Mouse (Mus musculus) adrenal gland, postnatal 36 days (tissue): ENCODE results near the gene Pcdh18. TPM values are rescaled to one million over a fixed set of nuclear protein-coding genes. Genes with fewer than 3 reads are reported as not detected.

Source experiments
- DNase-seq, 2 experiments: peaks; one replicate each; pipeline ENCODE4 v3.0.0; 2021; ENCODE audit warnings: mixed read lengths in 1 of 2
- long read RNA-seq, 2 experiments: library from polyadenylated mRNA; stranded (forward); transcript quantifications; one replicate each; pipeline ENCODE4 v2.0.0; 2021; ENCODE audit warnings: borderline sequencing depth in 2 of 2
- total RNA-seq, 2 experiments: library from RNA; stranded (reverse); gene quantifications; 2 replicates each; pipeline ENCODE4 v1.2.3; 2021

Pcdh18 gene
- 1 to 10 TPM; 6.5 to 7.2 TPM for total RNA-seq
- long read RNA-seq, experiment 1 = 0 reads
- long read RNA-seq, experiment 2 = 0 reads

DNA sequence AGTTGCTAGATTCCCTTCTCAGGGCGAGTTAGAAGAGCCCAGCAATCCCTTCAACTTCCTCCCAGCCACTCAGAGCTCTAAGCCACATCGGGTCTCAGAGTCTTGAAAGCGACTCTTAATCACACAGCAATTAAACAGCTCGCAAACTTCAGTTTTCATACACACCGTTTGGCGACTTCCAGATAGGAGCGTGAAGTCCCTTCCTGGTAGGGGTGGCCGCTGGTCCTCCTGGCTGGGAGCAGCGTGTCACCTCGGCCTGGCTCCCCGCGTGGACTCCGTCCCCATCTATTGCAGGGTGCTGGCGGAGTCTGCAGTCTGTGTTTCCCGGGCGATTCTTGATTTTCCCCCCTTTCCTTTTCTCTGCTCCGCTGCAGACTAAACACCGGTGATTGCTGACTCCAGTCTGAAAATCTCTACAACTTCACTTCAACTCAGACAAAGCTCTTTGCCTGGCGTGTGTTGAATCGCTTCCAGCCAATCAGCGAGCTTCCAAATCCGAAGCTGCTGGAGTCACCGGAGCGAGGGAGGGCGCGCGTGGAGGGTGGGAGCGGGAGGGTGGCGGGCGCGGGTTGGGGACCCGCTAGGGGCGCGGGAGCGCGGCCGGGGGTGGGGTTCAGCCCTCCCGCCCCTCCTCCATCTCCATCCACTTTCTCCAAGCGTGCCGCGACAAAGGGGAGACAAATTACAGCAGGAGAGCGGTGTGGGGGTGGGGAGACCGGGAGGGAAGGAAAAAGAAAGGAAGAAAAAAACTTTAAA is at the start of gene Pcdh18:
Gene Pcdh18, minus strand, starts transcription at position 456 of the 756 bp plus-strand sequence.
- DNase-seq = peak; percentile 87 to 89

DNA sequence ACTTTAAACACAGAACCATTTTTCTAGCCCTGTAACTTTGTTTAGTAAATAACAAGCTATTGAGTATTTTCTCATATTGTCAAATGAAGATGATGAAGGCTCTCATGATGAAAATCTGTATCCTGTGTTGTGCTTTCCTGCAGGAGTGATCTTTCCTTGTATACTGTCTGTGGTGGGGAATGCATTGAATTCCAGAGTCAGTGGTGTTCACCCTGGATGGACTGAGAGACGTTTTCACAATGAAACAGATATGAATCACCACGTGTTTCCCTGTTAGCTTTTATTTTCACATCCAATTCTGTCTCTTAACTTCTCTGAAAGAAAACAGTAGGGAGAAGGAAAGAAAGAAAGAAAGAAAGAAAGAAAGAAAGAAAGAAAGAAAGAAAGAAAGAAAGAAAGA is 49.7 kb upstream of the Pcdh18 start:
- no peak for DNase-seq

GRCm38 (mm10) chr3:49805511-49805910 is 48.4 kb upstream of the Pcdh18 start:
- no peak for DNase-seq

- DNase-seq = no peak
Observed at GRCm38 (mm10) chr3:49788296-49788695, 31.2 kb upstream of the Pcdh18 start.

- no peak for DNase-seq
Observed at GRCm38 (mm10) chr3:49787719-49788118, 30.6 kb upstream of the Pcdh18 start.

- DNase-seq = no peak
Observed at GRCm38 (mm10) chr3:49768992-49769738, 12.0 kb upstream of the Pcdh18 start.

DNA sequence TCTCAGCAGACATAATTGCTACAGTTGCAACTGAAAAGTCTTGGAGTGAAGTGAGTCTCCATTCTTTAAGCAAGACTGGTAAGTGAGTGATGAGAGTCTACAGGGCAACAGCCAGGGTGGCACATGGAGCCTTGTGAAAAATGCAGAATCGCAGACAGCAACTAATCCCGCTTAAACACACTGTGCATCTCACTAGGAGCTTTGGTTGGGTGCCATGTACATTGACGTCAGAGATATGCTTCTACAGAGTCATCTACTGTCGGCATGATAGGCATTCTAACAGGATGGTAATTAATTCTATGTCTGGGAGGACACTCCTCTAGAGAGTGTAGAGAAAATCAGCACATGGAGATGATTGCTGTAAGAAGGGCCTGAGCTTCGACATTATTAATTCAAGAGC is 5.6 kb upstream of the Pcdh18 start:
- DNase-seq = no peak

DNA sequence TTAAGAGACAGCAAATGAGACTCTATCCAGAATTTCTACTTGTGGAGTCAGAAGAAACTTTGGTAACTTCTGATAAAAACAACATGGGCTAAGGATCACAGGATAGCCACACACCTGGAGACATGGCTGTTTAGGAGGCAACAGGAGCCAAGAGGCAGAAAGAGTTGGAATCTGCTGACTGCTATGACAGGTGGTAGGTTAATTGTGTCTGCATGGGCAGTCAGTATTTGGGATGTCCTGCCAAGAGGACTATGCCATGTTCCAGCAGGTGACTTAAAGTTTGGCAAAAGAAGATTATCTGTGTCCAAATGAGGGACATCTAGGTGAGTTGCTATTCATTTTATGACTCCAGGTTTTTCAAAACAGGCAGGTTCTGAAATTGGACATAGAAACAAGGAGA is 4.8 kb upstream of the Pcdh18 start:
- no peak for DNase-seq

GRCm38 (mm10) chr3:49757626-49758019 is 498 bp upstream of the Pcdh18 start:
- no peak for DNase-seq

DNA sequence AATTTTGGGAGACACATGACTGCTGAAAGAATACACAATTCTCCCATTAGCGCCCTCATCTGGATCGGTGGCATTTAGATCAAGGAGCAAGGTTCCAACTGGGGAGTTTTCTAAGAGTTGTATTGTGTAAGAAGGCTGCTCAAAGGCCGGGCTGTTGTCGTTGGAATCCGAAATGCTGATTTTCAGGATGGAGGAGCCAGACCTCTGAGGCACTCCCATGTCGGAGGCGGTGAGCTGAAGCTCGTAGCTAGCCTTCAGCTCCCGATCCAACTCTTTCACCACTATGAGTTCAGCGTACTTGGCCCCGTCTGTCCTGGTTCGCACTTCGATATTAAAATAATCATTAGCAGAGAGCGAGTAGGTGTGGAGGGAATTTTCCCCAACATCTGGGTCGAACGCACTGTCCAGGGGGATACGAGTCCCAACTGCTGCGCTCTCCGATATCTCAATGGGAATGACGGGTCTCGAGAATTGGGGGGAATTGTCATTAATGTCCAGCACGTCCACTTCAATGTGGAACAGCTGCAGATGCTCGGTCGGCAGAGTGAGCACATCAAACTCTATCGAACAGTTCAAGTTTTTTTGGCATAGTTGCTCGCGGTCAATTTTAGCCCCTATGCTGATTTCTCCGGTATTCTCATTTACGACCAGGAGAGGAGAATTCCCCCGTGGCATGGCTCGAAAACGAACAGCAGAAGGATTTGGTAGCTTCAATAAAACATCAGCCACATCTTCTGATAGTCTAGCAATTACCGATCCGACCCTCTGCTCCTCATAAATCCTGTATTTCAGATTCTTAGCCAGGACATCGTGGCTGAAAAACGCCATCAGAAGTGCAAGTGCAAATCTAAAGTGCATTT is 909 bp downstream of the Pcdh18 start:
- peak; percentile 19 to 44 for DNase-seq

DNA sequence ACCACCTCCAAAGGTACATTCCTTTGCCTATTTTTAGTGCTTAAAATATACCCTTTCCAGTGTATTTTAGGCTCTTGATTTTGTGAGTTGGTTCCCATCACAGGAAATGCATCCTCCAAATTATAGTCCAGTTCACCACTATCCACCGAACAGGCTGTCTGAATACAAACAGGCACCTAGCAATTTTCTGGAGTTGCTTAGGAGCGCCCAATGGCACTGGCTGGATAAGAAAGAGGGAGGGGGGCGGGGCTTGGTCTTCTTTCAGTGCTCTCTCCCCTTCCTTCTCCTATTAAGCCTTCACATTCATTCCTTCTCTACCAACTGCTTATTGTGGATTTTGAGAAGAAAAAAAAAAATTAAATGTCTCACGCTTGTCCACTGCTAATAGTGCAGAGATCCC is 4.4 kb downstream of the Pcdh18 start:
- no peak for DNase-seq

- DNase-seq = no peak
Observed at GRCm38 (mm10) chr3:49749491-49750284, 7.4 kb downstream of the Pcdh18 start.

- no peak for DNase-seq
Observed at GRCm38 (mm10) chr3:49748054-49748453, 9.1 kb downstream of the Pcdh18 start.

DNA sequence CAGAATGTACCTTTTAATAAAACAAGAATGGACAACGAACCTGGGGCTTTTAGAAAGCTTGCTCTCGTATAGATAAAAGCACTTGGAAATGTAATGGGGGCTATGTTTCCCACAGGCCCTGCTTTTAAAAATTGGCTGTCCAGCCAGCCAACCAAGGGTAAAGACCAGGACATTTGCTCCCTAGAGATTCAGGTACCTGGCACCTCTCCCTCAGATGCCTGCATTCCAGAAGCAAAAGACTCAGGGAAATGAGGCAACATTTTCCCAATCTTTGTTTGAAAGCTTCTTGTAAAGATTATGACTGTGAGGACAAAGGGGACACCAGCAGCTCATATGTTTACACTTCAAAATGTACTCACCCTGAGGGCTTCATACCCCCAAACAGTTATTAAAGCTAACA is 18.1 kb downstream of the Pcdh18 start:
- DNase-seq = no peak

- DNase-seq = no peak
Observed at GRCm38 (mm10) chr3:49738531-49738930, 18.6 kb downstream of the Pcdh18 start.

GRCm38 (mm10) chr3:49706503-49706902 is 50.6 kb downstream of the Pcdh18 start:
- DNase-seq = no peak

- DNase-seq = no peak
Observed at GRCm38 (mm10) chr3:49699951-49700350, 57.2 kb downstream of the Pcdh18 start.
